Mouse (Mus musculus) neural tube, embryonic 12.5 days (tissue): Measurements from ENCODE around the gene Wfdc10. TPM values are rescaled to one million over a fixed set of nuclear protein-coding genes. Genes with fewer than 3 reads are reported as not detected.

Experiments
- ATAC-seq: fragments of 200-750 bp; cut with Nextera tagmentation; 2 replicates; pipeline ENCODE4 v1.8.0; 2017; ENCODE audit warnings: low read depth, mild to moderate bottlenecking, moderate TSS enrichment, moderate library complexity; ENCODE audit not compliant: low FRiP score
- H3K27ac ChIP-seq: fragments of 300-500 bp; sonication (generic); 2 replicates; pipeline ENCODE4 v1.5.1; 2016
- H3K27me3 ChIP-seq: fragments of 300-500 bp; sonication (generic); replicated peaks from 2 replicates; pipeline ENCODE4 v1.6.1; 2016; ENCODE audit warnings: mild to moderate bottlenecking
- H3K36me3 ChIP-seq: fragments of 300-500 bp; sonication (generic); 2 replicates; pipeline ENCODE4 v1.6.1; 2016; ENCODE audit warnings: mild to moderate bottlenecking
- H3K4me1 ChIP-seq: fragments of 300-500 bp; sonication (generic); 2 replicates; pipeline ENCODE4 v1.6.1; 2016
- H3K4me2 ChIP-seq: fragments of 300-500 bp; sonication (generic); replicated peaks from 2 replicates; pipeline ENCODE4 v1.6.1; 2016; ENCODE audit warnings: mild to moderate bottlenecking
- H3K4me3 ChIP-seq: fragments of 300-500 bp; sonication (generic); 2 replicates; pipeline ENCODE4 v1.5.1; 2016
- H3K9ac ChIP-seq: fragments of 300-500 bp; sonication (generic); 2 replicates; pipeline ENCODE4 v1.6.1; 2016; ENCODE audit warnings: mild to moderate bottlenecking
- H3K9me3 ChIP-seq: fragments of 300-500 bp; sonication (generic); 2 replicates; pipeline ENCODE4 v1.6.1; 2016; ENCODE audit warnings: mild to moderate bottlenecking
- WGBS: fragments of 180-500 bp; shearing (Covaris S2); methylation state at CpG from one replicate; pipeline ENCODE4 v1.1.7; 2016; 5-methylcytosine and 5-hydroxymethylcytosine counted together
- polyA plus RNA-seq: library from polyadenylated mRNA; unstranded; fragments of >200 nt; fragmentation: Nextera tagmentation; extraction: Ambion mirVana; gene quantifications from 2 replicates; pipeline ENCODE4 v1.2.1, GENCODE M21; 2016

The Wfdc10 gene
- polyA plus RNA-seq, 1 experiment from 2014 or later: 0.48 TPM

GRCm38 (mm10) chr2:164705328-164705727 lies 49.5 kb downstream of the Wfdc10 start:
- Histone ChIP-seq H3K9ac (no peak overlapping the region), H3K27me3 (no peaks in the 10 kb centered on the region), H3K36me3 (no peaks in the 10 kb centered on the region), H3K27ac (no peak overlapping the region), H3K9me3 (no peaks in the 10 kb centered on the region), H3K4me2 (no peak overlapping the region), H3K4me3 (no peak overlapping the region), H3K4me1 (no peaks in the 10 kb centered on the region)
- WGBS: 92% methylated on average over 6 of the region's 6 CpGs
- no peak for ATAC-seq

- no peak for ATAC-seq
- no peaks in the 10 kb centered on the region for H3K4me1 ChIP-seq
- no peak overlapping the region for H3K4me3 ChIP-seq
- WGBS: 91% methylated on average over 14 of the region's 14 CpGs
- no peaks in the 10 kb centered on the region for H3K36me3 ChIP-seq
- H3K9ac ChIP-seq: no peak overlapping the region
- H3K4me2 ChIP-seq: no peak overlapping the region
- H3K27me3 ChIP-seq: no peaks in the 10 kb centered on the region
- H3K9me3 ChIP-seq: no peaks in the 10 kb centered on the region
- H3K27ac ChIP-seq: no peak overlapping the region
Measured at GRCm38 (mm10) chr2:164705991-164706390, 50.1 kb downstream of the Wfdc10 start.

Other genes starting within 250 kb of the Wfdc10 start
- 9.7 and 11.7 TPM in 2 replicates for gene Sdc4, start 212.2 kb upstream of the Wfdc10 start, polyA plus RNA-seq
- gene Sys1, start 199.1 kb upstream of the Wfdc10 start, polyA plus RNA-seq: 72.8 and 82.7 TPM in 2 replicates
- gene Gm20458, start 195.1 kb upstream of the Wfdc10 start, polyA plus RNA-seq: 6.0 and 6.5 TPM in 2 replicates
- gene Trp53tg5, start 182.3 kb upstream of the Wfdc10 start, polyA plus RNA-seq: not detected in 2 replicates
- 5.8 and 7.0 TPM in 2 replicates for gene Dbndd2, start 169.9 kb upstream of the Wfdc10 start, polyA plus RNA-seq
- gene Pigt, start 158.5 kb upstream of the Wfdc10 start, polyA plus RNA-seq: 50.0 and 55.3 TPM in 2 replicates
- 5.1 and 6.5 TPM in 2 replicates for gene Wfdc2, start 93.6 kb upstream of the Wfdc10 start, polyA plus RNA-seq
- gene Spint3, start 82.6 kb upstream of the Wfdc10 start, polyA plus RNA-seq: not detected in 2 replicates
- gene Wfdc6a, start 70.6 kb upstream of the Wfdc10 start, polyA plus RNA-seq: not detected in 2 replicates
- gene Eppin, start 62.5 kb upstream of the Wfdc10 start, polyA plus RNA-seq: not detected in 2 replicates
- gene Wfdc6b, start 42.5 kb upstream of the Wfdc10 start, polyA plus RNA-seq: not detected in 2 replicates
- gene Wfdc8, start 42.4 kb upstream of the Wfdc10 start, polyA plus RNA-seq: not detected in 2 replicates
- gene Wfdc16, start 17.2 kb upstream of the Wfdc10 start, polyA plus RNA-seq: not detected in 2 replicates
- gene Wfdc9, start 537 bp downstream of the Wfdc10 start, polyA plus RNA-seq: not detected in 2 replicates
- not detected in 2 replicates for gene Wfdc11, start 18.0 kb downstream of the Wfdc10 start, polyA plus RNA-seq
- gene Wfdc13, start 29.1 kb downstream of the Wfdc10 start, polyA plus RNA-seq: not detected in 2 replicates
- not detected in 2 replicates for gene Spint4, start 42.5 kb downstream of the Wfdc10 start, polyA plus RNA-seq
- not detected in 2 replicates for gene Spint5, start 59.3 kb downstream of the Wfdc10 start, polyA plus RNA-seq
- 0.44 and 0.72 TPM in 2 replicates for gene Wfdc3, start 89.9 kb downstream of the Wfdc10 start, polyA plus RNA-seq
- gene Dnttip1, start 89.9 kb downstream of the Wfdc10 start, polyA plus RNA-seq: 85.6 and 92.2 TPM in 2 replicates
- 311 and 340 TPM in 2 replicates for gene Ube2c, start 113.9 kb downstream of the Wfdc10 start, polyA plus RNA-seq
- 26.2 and 36.5 TPM in 2 replicates for gene Tnnc2, start 123.9 kb downstream of the Wfdc10 start, polyA plus RNA-seq
- gene Snx21, start 129.8 kb downstream of the Wfdc10 start, polyA plus RNA-seq: 14.2 and 15.6 TPM in 2 replicates
- gene Acot8, start 148.8 kb downstream of the Wfdc10 start, polyA plus RNA-seq: 15.9 and 19.6 TPM in 2 replicates
- gene Zswim3, start 149.1 kb downstream of the Wfdc10 start, polyA plus RNA-seq: 11.8 and 14.1 TPM in 2 replicates
- 22.8 and 23.7 TPM in 2 replicates for gene Zswim1, start 166.6 kb downstream of the Wfdc10 start, polyA plus RNA-seq
- gene Spata25, start 172.5 kb downstream of the Wfdc10 start, polyA plus RNA-seq: not detected in 2 replicates
- gene Ctsa, start 176.8 kb downstream of the Wfdc10 start, polyA plus RNA-seq: 105 and 114 TPM in 2 replicates
- gene Neurl2, start 177.4 kb downstream of the Wfdc10 start, polyA plus RNA-seq: 4.5 and 5.6 TPM in 2 replicates
- gene Pltp, start 201.7 kb downstream of the Wfdc10 start, polyA plus RNA-seq: 87.9 and 93.1 TPM in 2 replicates
- 83.4 and 86.4 TPM in 2 replicates for gene Pcif1, start 223.3 kb downstream of the Wfdc10 start, polyA plus RNA-seq